Mouse (Mus musculus): ENCODE measurements around the gene Zg16.
"Not testable (repeated sequence)": the region's sequence is repeated elsewhere in the genome, so short reads cannot be mapped to it uniquely, and the experiment has no call there.

Gene Zg16

DNA sequence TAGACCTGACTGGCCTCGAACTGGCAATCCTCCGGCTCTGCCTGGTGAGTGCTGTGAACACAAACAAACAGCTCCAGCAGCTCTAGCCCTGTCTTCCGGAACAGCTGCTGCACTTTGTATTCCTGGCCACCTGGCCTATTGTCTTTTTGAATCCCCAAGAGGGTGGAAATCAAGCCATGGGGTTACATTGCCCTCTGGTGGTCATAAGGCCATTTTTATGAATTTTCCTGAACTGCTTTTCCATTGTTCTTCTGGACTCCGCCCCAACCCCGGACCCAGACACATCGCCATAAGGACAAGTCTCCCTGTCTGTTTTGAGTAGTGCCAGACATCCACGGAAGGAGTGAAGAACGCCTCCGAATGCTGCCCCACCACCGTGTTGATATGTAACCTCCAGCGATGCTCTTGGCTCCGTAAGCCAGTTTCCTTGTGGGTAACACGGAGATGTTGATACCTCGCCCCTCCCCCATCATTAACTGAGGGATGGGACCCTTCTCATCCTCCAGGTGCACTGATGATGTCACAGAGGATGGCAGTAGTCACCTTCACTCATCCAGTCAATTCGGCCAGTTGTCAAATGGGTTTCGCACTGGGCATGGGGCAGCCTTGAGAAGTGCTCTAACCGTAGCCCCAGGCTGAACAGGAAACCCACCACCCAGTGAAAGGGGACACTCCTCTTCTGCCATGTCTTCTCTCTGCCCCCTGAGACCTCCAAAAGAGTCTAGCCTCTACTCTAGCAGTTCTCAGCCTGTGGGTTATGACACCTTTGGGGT, 17.6 kb upstream of the Zg16 start:
- DNase-seq (ENCODE audit: extremely low spot score, low read depth, low spot score): peak; percentile 99

GRCm38 (mm10) chr7:127103960-127104359, 16.8 kb upstream of the Zg16 start:
- DNase-seq (ENCODE audit: extremely low spot score, low read depth, low spot score): no peak

GRCm38 (mm10) chr7:127102148-127102547, 15.0 kb upstream of the Zg16 start:
- no peak for DNase-seq (ENCODE audit: extremely low spot score, low read depth, low spot score)

DNA sequence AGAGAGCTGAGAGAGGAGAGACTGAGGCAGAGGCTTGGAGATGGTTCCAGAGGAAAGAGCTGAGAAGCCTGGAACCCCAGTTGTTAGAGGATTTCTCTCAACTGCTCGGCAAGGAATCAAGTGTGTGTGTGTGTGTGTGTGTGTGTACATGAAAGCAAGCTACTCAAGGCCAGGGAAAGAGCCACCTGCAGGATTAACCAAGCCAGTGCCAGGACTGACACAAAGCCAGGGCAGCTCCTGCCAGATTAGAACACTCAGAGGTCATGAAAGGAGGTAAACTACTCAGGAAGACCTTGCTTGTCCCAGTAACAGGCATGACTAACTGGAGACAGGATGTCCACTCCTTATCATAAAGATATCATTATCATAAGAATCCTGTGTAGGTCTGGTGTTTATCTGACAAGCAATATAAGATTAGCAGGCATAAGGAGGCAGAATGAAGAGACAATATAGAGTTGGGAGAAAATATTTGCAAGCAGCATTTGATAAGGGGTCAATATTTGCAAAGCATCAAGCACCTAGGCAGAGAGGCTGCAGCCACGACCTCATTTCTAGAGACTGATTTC, 14.4 kb upstream of the Zg16 start:
- DNase-seq (ENCODE audit: extremely low spot score, low read depth, low spot score): no peak

DNA sequence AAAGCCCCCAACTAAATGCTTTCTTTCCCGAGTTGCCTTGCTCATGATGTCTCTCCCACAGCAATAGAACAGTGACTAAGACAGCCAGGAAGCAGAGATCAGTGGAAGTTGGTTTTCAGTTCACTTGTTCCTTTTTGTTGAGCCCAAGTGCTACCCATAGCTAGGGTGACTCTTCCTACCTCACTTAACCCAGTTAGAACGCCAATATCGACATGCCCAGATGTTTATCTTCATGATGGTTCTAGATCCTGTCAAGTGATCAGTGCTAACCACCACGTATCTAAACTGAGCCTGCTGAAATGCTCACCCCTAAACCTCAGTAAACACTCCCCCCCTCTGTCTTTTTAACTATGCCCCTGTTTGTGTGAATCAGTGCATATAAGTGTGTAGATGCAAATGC, 12.4 kb upstream of the Zg16 start:
- no peak for DNase-seq (ENCODE audit: extremely low spot score, low read depth, low spot score)

- DNase-seq (ENCODE audit: extremely low spot score, low read depth, low spot score): no peak
Observed at GRCm38 (mm10) chr7:127098950-127099349, 11.8 kb upstream of the Zg16 start.

- no peak for DNase-seq (ENCODE audit: extremely low spot score, low read depth, low spot score)
Observed at GRCm38 (mm10) chr7:127098521-127098920, 11.4 kb upstream of the Zg16 start.

- no peak for DNase-seq (ENCODE audit: extremely low spot score, low read depth, low spot score)
Observed at GRCm38 (mm10) chr7:127096456-127096855, 9.3 kb upstream of the Zg16 start.

DNA sequence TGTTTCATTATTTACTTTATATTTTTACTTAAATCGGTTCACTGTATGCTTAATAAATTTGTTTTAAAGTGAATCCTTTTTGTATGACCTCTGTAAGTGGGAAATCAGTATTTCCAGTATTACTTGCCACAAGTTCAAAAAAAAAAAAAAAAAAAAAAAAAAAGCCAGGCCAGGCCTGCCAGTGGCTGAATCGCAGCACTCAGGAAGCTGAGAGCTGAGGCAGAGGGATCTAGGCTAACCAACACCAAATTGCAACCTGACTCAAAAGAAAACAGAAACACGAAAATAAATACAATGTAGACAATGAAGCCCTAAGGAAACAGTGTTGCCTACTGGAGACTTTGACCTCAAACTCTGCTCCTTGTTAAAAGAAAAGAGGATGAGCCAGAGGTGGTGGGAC, 6.8 kb upstream of the Zg16 start:
- DNase-seq (ENCODE audit: extremely low spot score, low read depth, low spot score): no peak

GRCm38 (mm10) chr7:127091114-127091896, 4.2 kb upstream of the Zg16 start, which contains the start of gene AI467606:
Gene AI467606, plus strand, starts transcription at chr7:127091359.
- no peak for DNase-seq (ENCODE audit: extremely low spot score, low read depth, low spot score)

GRCm38 (mm10) chr7:127090154-127091113, 3.3 kb upstream of the Zg16 start:
- no peak for DNase-seq (ENCODE audit: extremely low spot score, low read depth, low spot score)

- no peak for DNase-seq (ENCODE audit: extremely low spot score, low read depth, low spot score)
Observed at GRCm38 (mm10) chr7:127088901-127089845, 2.0 kb upstream of the Zg16 start.

DNA sequence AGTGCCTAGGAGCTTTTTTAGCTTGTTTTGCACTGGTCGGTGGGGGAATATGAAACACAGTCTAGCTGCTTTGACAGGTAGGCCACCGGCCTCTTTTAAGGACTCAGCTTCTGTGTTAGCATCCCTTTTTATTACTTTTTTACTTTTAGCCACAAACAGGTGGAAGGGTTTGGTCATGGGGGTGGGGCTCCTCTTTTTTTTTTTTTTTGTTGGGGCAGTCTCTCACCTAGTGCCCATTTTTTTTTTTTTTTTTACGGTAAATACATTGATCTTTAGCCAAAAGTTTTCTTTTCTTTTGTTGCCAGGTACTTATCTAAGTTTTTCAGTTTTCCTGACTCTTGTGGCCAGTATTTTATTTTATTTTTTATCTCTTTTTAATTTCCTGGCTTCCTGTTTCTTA, 955 bp upstream of the Zg16 start:
- DNase-seq (ENCODE audit: extremely low spot score, low read depth, low spot score): no peak

DNA sequence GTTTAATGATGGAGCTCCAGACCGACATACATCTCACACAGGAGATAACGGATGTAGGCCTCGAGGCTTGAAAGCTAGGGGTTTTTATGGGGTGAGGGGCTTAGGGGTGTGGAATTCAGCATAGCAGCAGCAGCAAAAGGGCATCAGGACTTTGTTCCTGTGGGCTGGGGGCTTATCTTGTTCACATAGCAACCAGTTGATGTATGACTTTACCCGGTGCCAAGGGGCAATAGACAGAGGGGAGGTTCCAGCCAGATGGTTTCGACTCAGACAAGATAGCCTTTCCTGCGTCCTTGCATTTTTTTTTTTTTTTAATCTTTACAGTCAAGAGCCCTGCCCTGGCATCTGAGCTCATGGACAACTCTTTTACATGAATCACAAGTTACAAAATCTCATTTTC, 1.4 kb downstream of the Zg16 start:
- not testable (repeated sequence) for DNase-seq (ENCODE audit: extremely low spot score, low read depth, low spot score)

GRCm38 (mm10) chr7:127084794-127085193, 2.3 kb downstream of the Zg16 start:
- no peak for DNase-seq (ENCODE audit: extremely low spot score, low read depth, low spot score)

GRCm38 (mm10) chr7:127083689-127084088, 3.4 kb downstream of the Zg16 start:
- no peak for DNase-seq (ENCODE audit: extremely low spot score, low read depth, low spot score)

DNA sequence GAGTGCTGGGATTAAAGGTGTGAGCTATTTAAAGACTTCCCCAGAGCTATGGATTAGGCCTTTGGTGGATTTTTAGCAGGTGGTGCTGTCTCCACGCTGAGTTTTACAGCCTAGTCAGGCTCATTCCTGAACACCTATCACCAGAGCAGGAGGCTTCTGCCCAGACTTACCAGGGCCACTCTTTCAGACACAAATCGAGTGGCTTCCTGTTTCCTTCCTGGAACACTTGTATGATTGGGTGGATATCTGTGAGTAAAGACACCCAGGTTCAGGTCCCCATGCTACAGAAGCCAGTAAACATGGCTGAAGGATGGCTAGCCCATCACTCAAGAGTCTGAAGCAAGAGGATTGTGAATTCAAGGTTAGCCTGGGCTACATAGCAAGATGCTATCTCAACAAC, 4.1 kb downstream of the Zg16 start:
- no peak for DNase-seq (ENCODE audit: extremely low spot score, low read depth, low spot score)

DNA sequence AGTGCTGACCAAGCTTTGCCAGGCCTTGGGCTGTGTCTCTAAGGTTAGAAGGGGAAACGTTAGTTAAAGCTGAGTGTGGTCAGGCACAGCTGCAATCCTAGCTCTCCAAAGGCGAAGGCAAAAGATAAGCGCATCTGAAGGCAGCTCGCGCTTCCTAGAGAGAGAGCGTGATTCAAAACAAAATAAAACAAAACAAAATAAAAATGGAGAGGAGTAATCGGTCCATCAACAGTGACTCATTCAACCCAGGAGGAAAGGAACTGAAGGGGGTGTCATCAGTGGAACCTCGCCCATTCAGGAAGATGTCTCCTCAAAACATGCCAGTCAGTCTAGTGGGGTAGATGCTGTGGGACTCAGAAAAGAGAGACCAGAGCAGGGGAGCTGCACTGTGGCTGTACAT, 4.9 kb downstream of the Zg16 start:
- no peak for DNase-seq (ENCODE audit: extremely low spot score, low read depth, low spot score)

DNA sequence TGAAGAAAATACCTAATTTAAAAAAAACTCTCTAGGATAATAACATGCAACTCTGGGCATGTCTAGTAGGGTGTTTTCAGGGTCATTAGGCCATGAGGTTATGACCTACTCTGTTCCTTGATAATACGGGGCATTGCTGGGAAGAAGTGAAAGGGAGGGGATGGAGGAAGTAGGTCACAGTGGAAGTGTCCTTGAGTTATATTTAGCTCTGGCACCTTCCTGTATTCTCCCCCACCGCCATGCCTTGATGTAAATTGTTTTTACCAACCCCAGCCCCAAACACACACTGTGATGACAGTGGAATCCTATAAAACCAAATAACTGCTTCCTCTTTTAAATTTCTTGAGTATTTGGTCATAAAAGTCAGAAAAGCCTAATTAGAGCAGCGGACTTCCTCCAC, 7.1 kb downstream of the Zg16 start:
- no peak for DNase-seq (ENCODE audit: extremely low spot score, low read depth, low spot score)

GRCm38 (mm10) chr7:127077692-127078091, 9.4 kb downstream of the Zg16 start:
- DNase-seq (ENCODE audit: extremely low spot score, low read depth, low spot score): no peak

Data from hindlimb bud, embryonic 11.5 days (tissue).